Mouse (Mus musculus) thymus, adult 2 months (tissue): ENCODE results near the gene Sdccag8.

Experiments
- CTCF ChIP-seq: fragments of 200-500 bp; IDR thresholded peaks from 2 replicates; pipeline ENCODE4 v1.5.1; 2012; ENCODE audit warnings: mild to moderate bottlenecking, control low read depth, low read length, moderate library complexity, borderline replicate concordance; ENCODE audit not compliant: control insufficient read depth, poor library complexity, insufficient read depth; ENCODE audit errors: extremely low read depth
- POLR2A ChIP-seq: fragments of 200-500 bp; IDR thresholded peaks from 2 replicates; pipeline ENCODE4 v1.6.1; 2012; ENCODE audit warnings: mild to moderate bottlenecking, low read length, control low read depth, moderate library complexity; ENCODE audit not compliant: control insufficient read depth, poor library complexity, insufficient read depth; ENCODE audit errors: extremely low read depth

GRCm38 (mm10) chr1:176861981-176862644 is 47.7 kb downstream of the Sdccag8 start:
- no peak for TF ChIP-seq CTCF
- TF ChIP-seq POLR2A: no peak
